Mouse (Mus musculus) splenic B cell, adult 2 months (primary cell): ENCODE measurements at regions not wholly inside any gene's neighbourhood (a gene's known extent, or its start where the extent isn't known, plus 50 kb on each side); places are given as distances from the start of the nearest gene placed in this dataset.

Experiments
- DNase-seq: peaks from one replicate; pipeline ENCODE4 v3.0.0-alpha.2; 2011; ENCODE audit warnings: low read depth, low spot score
- H3K27me3 ChIP-seq: 2 replicates; pipeline ENCODE4 v1.6.1; 2012; ENCODE audit warnings: mild to moderate bottlenecking, low read length, moderate library complexity, mixed read lengths; ENCODE audit not compliant: control insufficient read depth, poor library complexity, insufficient read depth, severe bottlenecking
- H3K36me3 ChIP-seq: 2 replicates; pipeline ENCODE4 v1.6.1; 2012; ENCODE audit warnings: mild to moderate bottlenecking, low read length, moderate library complexity, mixed read lengths; ENCODE audit not compliant: control insufficient read depth, poor library complexity, insufficient read depth, severe bottlenecking

GRCm38 (mm10) chr13:103589646-103590045 lies 184.8 kb downstream of the Srek1 start:
- no peak for DNase-seq
- H3K27me3 ChIP-seq = no peaks in the 10 kb centered on the region
- H3K36me3 ChIP-seq = no peaks in the 10 kb centered on the region

GRCm38 (mm10) chr13:103576856-103577255 lies 197.6 kb downstream of the Srek1 start:
- H3K27me3 ChIP-seq = no peaks in the 10 kb centered on the region
- H3K36me3 ChIP-seq = no peaks in the 10 kb centered on the region
- no peak for DNase-seq

DNA sequence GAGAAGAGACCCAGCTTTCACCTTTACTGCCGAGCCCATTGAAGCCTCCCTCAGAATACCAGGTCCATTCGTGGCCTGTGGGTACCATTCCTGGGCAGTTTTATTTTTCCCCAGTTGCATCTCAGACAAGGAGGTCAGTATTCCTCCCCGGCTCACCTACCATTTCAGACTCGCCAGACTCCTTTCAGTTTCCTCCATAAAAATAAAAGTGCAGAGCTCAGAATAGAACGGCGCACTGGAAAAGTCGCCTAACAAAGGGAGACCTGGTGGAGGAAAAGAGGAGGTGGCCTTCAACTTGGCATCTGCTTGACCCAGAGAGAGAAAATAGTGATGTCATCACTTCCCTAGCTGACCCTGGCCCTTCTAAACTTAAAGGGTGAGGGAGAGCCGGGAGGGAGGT lies 209.7 kb downstream of the Srek1 start:
- no peaks in the 10 kb centered on the region for H3K27me3 ChIP-seq
- H3K36me3 ChIP-seq = no peaks in the 10 kb centered on the region
- DNase-seq = no peak

DNA sequence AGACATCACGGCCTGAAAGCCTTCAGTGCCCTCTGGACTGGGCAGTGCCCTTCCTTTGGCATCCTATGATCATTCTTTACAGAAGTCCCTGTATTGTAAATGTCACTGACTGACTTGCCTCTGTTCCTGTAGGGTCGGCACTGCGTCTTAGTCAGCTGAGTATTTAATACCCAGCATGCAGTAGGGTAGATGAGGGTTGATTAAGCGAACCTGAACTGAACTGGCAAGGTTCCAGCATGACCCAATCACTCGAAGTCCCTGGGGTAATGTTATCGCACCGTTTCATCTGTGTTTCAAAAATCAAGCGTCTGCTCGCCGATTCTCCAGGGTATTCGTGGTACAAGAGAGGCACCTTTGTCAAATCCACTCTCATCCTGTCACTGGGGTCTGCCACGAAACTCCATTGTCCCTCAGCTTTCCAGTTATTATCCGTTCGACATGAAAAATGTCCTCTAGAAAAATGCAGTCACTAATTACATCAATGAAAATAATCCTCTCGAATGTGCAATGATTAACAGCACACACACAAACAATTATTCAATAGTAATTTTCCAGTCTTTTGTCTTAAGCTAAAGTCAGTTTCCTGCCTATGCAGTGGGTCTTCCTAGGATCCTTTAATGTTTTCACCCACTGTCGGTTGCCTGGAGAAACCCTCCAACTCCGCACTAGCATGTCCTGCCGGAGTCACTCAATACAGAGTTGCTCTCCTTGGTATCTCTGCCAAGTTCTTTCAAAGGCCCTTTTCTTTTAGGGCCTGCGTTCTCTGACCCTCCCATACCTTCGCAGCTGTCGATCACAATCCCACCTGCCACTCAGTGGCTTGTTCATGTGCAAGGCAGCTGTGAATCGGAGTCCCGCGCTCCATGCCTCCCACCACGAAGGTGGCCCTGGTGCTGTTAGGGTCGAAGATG lies 212.4 kb downstream of the Srek1 start:
- Histone ChIP-seq H3K36me3 (no peaks in the 10 kb centered on the region), H3K27me3 (no peaks in the 10 kb centered on the region)
- no peak for DNase-seq

DNA sequence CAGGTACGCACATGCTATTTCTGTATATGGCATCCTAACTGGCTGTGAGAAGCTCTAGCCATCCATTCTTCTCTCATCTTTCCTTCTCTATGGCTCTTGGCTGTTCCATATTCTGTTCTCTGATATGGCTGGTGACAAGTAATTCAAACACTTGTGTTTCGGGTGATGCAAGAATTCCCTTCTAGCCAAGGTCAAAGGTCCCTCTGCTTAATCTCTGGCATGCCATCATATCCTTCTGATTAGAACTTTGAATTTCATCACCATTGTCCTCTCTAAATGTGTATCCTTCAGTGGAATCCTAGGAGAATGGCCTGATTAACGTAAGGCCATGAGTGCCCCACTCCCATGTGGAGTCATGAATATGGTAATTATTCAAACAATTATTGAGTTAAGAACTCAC lies 215.5 kb downstream of the Srek1 start:
- H3K36me3 ChIP-seq = no peaks in the 10 kb centered on the region
- no peak for DNase-seq

GRCm38 (mm10) chr13:103539577-103539976 lies 205.3 kb upstream of the Mast4 start:
- Histone ChIP-seq H3K27me3 (no peaks in the 10 kb centered on the region), H3K36me3 (no peaks in the 10 kb centered on the region)
- DNase-seq = no peak

More for the DNA sequence above, 215.5 kb downstream of the Srek1 start:
- H3K27me3 ChIP-seq = no peaks in the 10 kb centered on the region

GRCm38 (mm10) chr13:103513825-103514224 lies 179.5 kb upstream of the Mast4 start:
- DNase-seq = no peak
- Histone ChIP-seq H3K36me3 (no peaks in the 10 kb centered on the region), H3K27me3 (no peaks in the 10 kb centered on the region)

DNA sequence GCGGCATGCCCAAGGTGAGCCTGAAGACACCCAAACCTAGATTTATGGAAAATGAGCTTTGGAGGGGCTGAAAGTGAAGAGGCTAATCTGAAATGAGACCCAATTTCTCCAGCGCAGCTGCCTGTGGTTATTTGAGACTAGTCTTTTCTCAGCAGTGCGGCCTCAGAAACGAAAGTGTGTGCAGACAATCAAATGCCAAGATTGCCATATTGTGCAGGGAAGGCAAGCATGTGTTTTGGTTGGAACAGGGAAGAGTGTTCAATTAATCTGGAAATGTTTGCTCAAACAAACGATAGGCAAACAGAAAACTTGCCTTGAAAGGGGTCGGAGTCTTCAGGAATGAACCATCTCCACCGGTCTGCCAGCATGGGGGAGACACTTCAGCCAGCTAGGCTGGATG lies 178.2 kb upstream of the Mast4 start:
- Histone ChIP-seq H3K36me3 (no peaks in the 10 kb centered on the region), H3K27me3 (no peaks in the 10 kb centered on the region)
- DNase-seq = no peak

DNA sequence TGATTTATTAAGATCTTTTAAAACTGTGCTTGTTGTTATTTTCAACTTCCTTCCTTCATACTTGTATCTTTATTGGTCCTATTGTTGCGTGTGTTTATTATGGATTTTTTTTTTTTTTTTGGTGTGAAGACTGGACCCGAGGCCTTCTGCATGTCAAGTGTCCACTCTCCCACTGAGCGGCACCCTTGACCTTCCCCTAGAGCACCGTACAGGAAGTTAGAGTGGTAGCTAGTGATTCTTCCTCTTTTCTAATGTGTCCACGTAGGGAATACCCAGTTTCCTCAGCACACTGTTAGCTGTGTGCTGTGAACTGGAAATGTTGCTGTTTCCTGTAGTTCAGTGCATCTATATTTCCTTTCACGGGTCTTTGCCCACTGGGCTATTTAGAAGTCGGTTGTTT lies 170.7 kb upstream of the Mast4 start:
- H3K36me3 ChIP-seq = no peaks in the 10 kb centered on the region
- DNase-seq = peak; percentile 35
- no peaks in the 10 kb centered on the region for H3K27me3 ChIP-seq

GRCm38 (mm10) chr13:103499376-103499775 lies 165.1 kb upstream of the Mast4 start:
- no peak for DNase-seq
- Histone ChIP-seq H3K36me3 (no peaks in the 10 kb centered on the region), H3K27me3 (no peaks in the 10 kb centered on the region)

DNA sequence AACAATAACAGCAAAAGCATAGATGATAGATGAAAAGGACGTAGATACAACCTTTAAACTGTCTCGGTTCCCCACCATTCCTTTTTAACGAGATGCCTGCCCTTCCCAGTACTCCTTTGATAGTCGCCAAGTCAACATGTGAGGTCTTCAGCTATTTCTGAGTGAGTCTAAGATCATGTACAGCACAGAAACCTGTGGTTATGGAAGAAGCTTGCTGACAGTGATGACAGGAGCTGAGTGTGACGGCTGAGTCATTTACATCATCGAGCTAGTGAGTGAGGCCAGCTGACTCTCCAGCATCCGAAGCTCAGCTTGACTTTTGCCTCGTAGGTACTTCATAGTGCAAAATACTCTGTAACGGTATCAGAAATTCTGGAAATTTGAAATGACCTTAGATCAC lies 160.1 kb upstream of the Mast4 start:
- DNase-seq = no peak
- Histone ChIP-seq H3K27me3 (no peaks in the 10 kb centered on the region), H3K36me3 (no peaks in the 10 kb centered on the region)

GRCm38 (mm10) chr13:103493567-103493966 lies 159.3 kb upstream of the Mast4 start:
- no peak for DNase-seq
- no peaks in the 10 kb centered on the region for H3K36me3 ChIP-seq
- no peaks in the 10 kb centered on the region for H3K27me3 ChIP-seq

DNA sequence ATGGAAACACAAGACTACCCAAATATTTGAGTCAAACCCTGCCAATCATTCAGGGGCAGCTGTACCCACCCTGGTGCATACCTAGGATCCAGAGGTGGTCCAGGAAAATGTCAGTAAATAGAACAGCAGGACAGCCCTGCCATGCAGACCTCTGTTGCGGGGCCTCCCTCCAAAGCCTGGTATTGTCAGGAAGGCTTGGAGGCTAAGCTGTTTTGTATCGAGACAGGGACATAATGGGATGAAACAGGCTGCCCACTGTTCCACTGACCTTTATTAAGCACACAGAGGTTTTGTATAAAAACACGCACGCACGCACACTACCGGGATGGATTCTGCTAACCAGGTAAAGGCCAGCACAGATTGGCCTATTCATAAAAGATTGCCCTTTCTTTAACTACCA lies 155.8 kb upstream of the Mast4 start:
- no peak for DNase-seq
- Histone ChIP-seq H3K36me3 (no peaks in the 10 kb centered on the region), H3K27me3 (no peaks in the 10 kb centered on the region)

GRCm38 (mm10) chr13:103484092-103484491 lies 149.8 kb upstream of the Mast4 start:
- Histone ChIP-seq H3K36me3 (no peaks in the 10 kb centered on the region), H3K27me3 (no peaks in the 10 kb centered on the region)
- no peak for DNase-seq

DNA sequence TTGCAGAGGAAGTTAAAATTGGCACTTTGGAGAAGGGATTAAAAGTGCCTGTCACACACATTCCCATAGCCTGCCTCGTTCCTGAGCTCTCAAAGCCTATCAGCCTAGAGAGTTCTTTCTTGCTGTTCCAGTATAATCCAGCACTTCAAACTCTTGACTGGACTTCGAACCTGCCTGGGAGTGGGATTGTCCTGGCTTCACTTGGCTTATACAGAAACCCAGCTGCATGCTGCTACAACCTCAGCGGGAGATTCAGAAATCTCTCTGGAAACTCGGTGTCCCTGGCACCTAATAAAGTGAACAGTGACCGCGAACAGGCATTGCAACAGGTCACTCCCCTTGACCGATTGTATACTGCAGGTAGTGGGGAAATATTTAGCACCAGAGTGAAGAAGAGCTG lies 149.1 kb upstream of the Mast4 start:
- no peak for DNase-seq
- H3K27me3 ChIP-seq = no peaks in the 10 kb centered on the region
- no peaks in the 10 kb centered on the region for H3K36me3 ChIP-seq

GRCm38 (mm10) chr13:103476328-103476727 lies 142.0 kb upstream of the Mast4 start:
- Histone ChIP-seq H3K36me3 (no peaks in the 10 kb centered on the region), H3K27me3 (no peaks in the 10 kb centered on the region)
- DNase-seq = no peak
